Mouse (Mus musculus) lung, embryonic 16.5 days (tissue): Measurements from ENCODE around the gene Olfr316. TPM values are rescaled to one million over a fixed set of nuclear protein-coding genes. Genes with fewer than 3 reads are reported as not detected.
"Not testable (repeated sequence)": the region's sequence is repeated elsewhere in the genome, so short reads cannot be mapped to it uniquely, and the experiment has no call there.

ENCODE experiments used
- ATAC-seq: fragments of 200-750 bp; cut with Nextera tagmentation; 2 replicates; pipeline ENCODE4 v1.8.0; 2017; ENCODE audit warnings: low read depth, mild to moderate bottlenecking, moderate library complexity
- H3K27ac ChIP-seq: fragments of 300-500 bp; sonication (generic); 2 replicates; pipeline ENCODE4 v1.5.1; 2014; ENCODE audit warnings: mild to moderate bottlenecking, control low read depth, low read length
- H3K27me3 ChIP-seq: fragments of 300-500 bp; sonication (generic); 2 replicates; pipeline ENCODE4 v1.6.1; 2014; ENCODE audit warnings: low read depth, low read length, mixed read lengths; ENCODE audit not compliant: control insufficient read depth, insufficient read depth
- H3K36me3 ChIP-seq: fragments of 300-500 bp; sonication (generic); 2 replicates; pipeline ENCODE4 v1.6.1; 2014; ENCODE audit warnings: low read length; ENCODE audit not compliant: control insufficient read depth, insufficient read depth
- H3K4me1 ChIP-seq: fragments of 300-500 bp; sonication (generic); replicated peaks from 2 replicates; pipeline ENCODE4 v1.6.1; 2014; ENCODE audit warnings: low read length, mixed read lengths; ENCODE audit not compliant: control insufficient read depth, insufficient read depth
- H3K4me2 ChIP-seq: fragments of 300-500 bp; sonication (generic); 2 replicates; pipeline ENCODE4 v1.6.1; 2014; ENCODE audit warnings: low read depth, low read length, control low read depth
- H3K4me3 ChIP-seq: fragments of 300-500 bp; sonication (generic); 2 replicates; pipeline ENCODE4 v1.5.1; 2014; ENCODE audit warnings: mild to moderate bottlenecking, low read length, control low read depth
- H3K9ac ChIP-seq: fragments of 300-500 bp; sonication (generic); 2 replicates; pipeline ENCODE4 v1.6.1; 2014; ENCODE audit warnings: low read length, control low read depth
- H3K9me3 ChIP-seq: fragments of 300-500 bp; sonication (generic); 2 replicates; pipeline ENCODE4 v1.6.1; 2016; ENCODE audit warnings: low read length; ENCODE audit not compliant: control insufficient read depth
- WGBS: fragments of 180-500 bp; shearing (Covaris S2); extraction: QIAGEN DNeasy Blood & Tissue Kit; methylation state at CpG from one replicate; pipeline ENCODE4 v1.1.7; 2014; 5-methylcytosine and 5-hydroxymethylcytosine counted together
- polyA plus RNA-seq: library from polyadenylated mRNA; unstranded; fragments of >200 nt; fragmentation: Nextera tagmentation; extraction: Ambion mirVana; gene quantifications from 2 replicates; pipeline ENCODE4 v1.2.1, GENCODE M21; 2015

Gene Olfr316
- polyA plus RNA-seq, result not detected in 2 replicates

DNA sequence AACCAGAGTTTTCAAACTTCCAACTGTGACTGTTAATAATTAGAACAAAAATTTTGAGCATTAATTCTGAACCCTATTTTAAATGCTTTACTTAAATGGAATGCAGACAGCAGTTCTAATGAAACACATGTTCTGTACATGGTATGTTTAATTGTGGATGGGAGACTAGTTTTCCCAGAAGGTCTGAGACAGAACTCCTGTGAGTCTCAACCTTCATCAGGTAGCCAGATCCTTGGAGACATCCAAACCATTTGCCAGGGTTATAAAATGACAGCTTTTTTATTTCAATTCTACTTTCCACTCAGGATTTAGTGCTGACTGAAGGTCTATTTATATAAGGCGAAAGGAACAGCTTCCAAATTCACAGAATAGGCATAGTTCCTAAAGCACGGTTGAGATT is at the start of gene Olfr316:
Gene Olfr316, plus strand, starts transcription at position 301 of the 400 bp plus-strand sequence.
- Histone ChIP-seq H3K4me3 (no peak within 1 kb of the TSS), H3K9me3 (no peaks in the 10 kb centered on the region), H3K4me1 (no peaks in the 10 kb centered on the region), H3K4me2 (no peak within 1 kb of the TSS), H3K27me3 (no peaks in the 10 kb centered on the region), H3K36me3 (no peaks in the 10 kb centered on the region), H3K27ac (no peak within 1 kb of the TSS), H3K9ac (no peak within 1 kb of the TSS)
- ATAC-seq, result no peak
- WGBS, result 76% methylated on average over 2 of the region's 2 CpGs

DNA sequence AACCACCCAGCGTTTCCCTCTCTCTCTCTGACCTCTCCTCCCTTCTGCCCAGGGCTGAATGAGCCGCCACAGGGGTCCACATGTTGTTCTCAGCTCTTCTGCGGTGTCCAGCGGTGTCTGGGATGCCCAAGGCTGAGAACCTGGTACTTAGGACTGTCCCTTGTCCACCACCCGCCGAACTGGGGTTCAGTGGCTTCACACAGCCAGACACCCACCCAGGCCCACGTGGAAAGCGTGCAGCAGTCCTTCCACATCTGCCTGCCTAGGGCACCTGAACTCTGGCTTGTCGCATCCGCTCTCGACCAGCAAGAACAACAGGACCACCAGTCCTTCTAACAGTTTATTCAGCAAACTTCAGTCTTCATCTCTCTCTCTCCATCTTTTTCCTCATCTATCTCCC is 43.4 kb upstream of the Olfr316 start:
- no peak for ATAC-seq
- WGBS, result 66% methylated on average over 11 of the region's 11 CpGs
- H3K4me2 ChIP-seq, result no peak overlapping the region

DNA sequence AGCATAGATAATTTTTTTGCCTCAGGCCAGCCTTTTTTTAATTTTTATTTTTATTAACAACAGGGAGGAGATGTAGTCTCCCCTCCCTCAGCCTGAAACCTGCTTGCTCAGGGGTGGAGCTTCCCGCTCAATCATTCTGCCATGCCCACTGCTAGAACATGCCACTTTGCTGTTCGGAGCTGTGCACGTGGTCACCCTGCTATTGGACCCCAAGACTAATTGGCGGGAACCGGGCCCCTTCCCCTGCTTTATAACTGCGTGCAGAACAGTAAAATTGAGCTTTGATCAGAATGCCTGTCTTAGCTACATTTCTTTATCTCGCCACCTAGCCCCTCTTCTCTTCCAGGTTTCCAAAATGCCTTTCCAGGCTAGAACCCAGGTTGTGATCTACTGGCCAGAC is 34.8 kb upstream of the Olfr316 start:
- not testable (repeated sequence) for H3K36me3 ChIP-seq, H3K27ac ChIP-seq, H3K9me3 ChIP-seq, H3K4me2 ChIP-seq, H3K4me3 ChIP-seq, H3K9ac ChIP-seq, H3K4me1 ChIP-seq, ATAC-seq, H3K27me3 ChIP-seq
- 90% methylated on average over 6 of the region's 7 CpGs for WGBS

More for the DNA sequence above, 43.4 kb upstream of the Olfr316 start:
- H3K4me1 ChIP-seq, result no peaks in the 10 kb centered on the region
- no peaks in the 10 kb centered on the region for H3K36me3 ChIP-seq
- no peak overlapping the region for H3K27ac ChIP-seq
- H3K27me3 ChIP-seq, result no peaks in the 10 kb centered on the region
- no peak overlapping the region for H3K9ac ChIP-seq
- no peak overlapping the region for H3K4me3 ChIP-seq
- no peaks in the 10 kb centered on the region for H3K9me3 ChIP-seq

DNA sequence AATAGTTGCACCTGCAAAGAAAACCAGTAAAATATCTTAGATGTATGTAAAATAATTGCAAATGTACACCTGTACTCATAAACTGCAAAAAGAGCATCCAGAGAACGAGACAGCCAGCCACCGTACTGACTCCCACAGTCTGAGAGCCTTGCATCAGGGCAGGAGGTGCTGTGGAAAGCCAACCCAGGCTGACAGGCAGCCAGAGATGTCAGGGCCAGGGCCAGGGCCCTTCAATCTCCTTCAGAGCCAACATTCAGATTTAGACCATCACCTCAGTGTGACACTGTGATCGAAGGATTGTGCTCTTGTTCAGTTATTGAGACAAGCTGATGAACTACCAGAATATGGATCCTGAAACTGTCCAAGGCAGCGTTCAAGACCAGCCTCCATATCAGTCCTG is 32.8 kb upstream of the Olfr316 start:
- ATAC-seq, result no peak
- 73% methylated on average over 4 of the region's 4 CpGs for WGBS
- Histone ChIP-seq H3K36me3 (no peaks in the 10 kb centered on the region), H3K4me3 (no peak overlapping the region), H3K27me3 (no peaks in the 10 kb centered on the region), H3K27ac (no peak overlapping the region), H3K9ac (no peak overlapping the region), H3K4me1 (no peaks in the 10 kb centered on the region), H3K4me2 (no peak overlapping the region), H3K9me3 (no peaks in the 10 kb centered on the region)

DNA sequence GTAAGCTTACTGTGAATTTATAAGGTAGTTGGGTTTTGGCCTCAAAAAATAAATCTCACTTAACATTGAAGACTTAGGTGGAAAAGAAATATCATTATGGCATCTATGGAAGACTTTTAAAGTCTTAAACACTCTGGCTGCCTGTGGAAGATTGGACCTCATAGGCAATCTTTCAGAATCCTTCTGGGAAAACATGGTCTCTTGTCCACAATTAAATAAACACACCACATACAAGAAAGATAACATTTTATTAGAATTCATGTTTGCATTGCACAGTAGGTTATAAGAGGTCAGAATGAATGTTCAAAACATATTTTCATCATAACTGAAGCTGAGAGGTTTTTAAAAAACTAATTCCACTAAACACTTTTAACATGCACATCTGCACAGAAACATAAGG is 28.6 kb upstream of the Olfr316 start, which contains the start of gene Olfr318:
Gene Olfr318, minus strand, starts transcription at position 101 of the 400 bp plus-strand sequence.
- Histone ChIP-seq H3K27ac (no peak within 1 kb of the TSS), H3K4me1 (no peaks in the 10 kb centered on the region), H3K9ac (no peak within 1 kb of the TSS), H3K36me3 (no peaks in the 10 kb centered on the region), H3K4me3 (no peak within 1 kb of the TSS), H3K9me3 (no peaks in the 10 kb centered on the region), H3K27me3 (no peaks in the 10 kb centered on the region), H3K4me2 (no peak within 1 kb of the TSS)
- ATAC-seq, result no peak

DNA sequence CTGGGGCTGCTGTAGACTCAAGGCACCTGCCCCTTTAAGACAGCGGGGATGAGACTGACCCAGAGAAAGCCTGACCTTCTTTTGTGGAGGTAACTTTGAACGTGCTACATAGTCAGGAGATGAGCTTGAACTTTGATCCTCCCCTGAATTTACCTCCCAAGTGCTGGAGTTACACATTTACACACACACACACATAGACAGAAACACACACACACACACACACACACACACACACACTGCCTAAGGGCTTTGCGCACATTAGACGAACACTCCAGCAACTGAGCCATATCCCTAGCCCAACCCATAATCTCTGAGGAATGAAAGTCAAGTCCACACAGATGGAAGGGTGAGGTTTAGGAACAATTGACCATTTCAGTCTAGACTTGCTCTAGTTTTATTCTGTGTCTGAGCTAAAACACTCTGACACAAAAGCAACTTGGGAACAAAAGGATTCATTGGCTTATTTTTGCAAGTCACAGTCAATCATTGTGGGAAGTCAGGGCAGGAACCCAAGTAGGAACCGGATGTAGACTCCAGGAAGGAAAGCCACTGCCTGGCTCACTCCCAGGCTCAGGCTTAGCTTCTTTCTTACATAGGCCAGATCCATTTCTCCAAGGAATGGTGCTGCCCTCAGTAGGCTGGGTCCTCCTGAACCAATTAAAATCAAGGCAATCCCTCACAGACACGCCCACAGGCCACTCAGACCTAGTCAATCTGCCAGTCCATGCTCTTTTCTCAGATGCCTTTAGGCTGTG is 24.5 kb upstream of the Olfr316 start:
- H3K4me3 ChIP-seq, H3K9ac ChIP-seq, H3K4me2 ChIP-seq, H3K36me3 ChIP-seq, H3K27ac ChIP-seq, H3K4me1 ChIP-seq, ATAC-seq, H3K27me3 ChIP-seq, H3K9me3 ChIP-seq: not testable (repeated sequence)
- 63% methylated on average over 6 of the region's 6 CpGs for WGBS

DNA sequence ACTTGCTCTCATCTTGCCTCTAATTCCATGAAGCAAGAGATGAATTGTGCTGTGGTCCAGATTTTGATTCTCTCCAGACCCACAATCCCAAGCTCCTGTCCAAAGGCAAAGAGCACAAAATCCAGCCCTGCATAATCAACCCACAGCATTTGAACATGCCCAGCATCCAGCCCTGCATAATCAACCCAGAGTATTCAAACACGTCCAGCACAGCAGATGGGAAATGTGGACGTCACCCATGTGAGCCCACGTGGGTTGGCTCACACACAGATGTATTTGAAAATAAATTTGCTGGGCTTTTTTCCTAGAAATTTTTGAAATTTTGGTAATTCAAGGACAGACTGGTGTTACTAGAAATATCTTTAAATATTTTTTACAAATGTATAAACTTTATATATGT is 19.2 kb upstream of the Olfr316 start:
- Histone ChIP-seq H3K4me2 (no peak overlapping the region), H3K27ac (no peak overlapping the region), H3K27me3 (no peaks in the 10 kb centered on the region), H3K4me3 (no peak overlapping the region), H3K9me3 (no peaks in the 10 kb centered on the region), H3K36me3 (no peaks in the 10 kb centered on the region), H3K9ac (no peak overlapping the region), H3K4me1 (no peaks in the 10 kb centered on the region)
- 48% methylated on average over 3 of the region's 3 CpGs for WGBS
- no peak for ATAC-seq

DNA sequence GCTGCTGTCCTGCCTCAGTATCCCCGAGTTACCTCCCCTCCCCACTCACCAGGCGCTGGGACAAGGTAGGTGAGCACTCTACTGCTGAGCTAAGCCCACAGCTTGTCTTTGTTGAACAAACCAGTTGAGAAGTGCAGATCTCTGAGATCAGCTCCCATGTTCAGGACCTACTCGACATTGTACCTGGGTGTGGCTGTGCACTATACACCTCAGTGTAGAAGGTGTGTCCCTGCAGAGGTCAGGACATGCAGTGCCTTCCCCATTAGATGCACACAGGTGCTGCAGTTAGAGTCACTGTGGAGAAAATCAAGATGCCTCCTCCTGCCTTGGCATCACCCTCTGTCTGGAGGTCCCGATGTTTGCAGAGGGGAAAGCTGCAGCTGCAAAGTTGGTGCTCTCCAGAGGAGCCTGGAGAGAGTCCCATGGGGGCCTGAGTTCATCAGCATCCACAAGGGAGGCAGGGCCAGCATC is 13.7 kb upstream of the Olfr316 start, which contains the start of gene Olfr317:
Gene Olfr317, minus strand, starts transcription at position 421 of the 471 bp plus-strand sequence.
- H3K4me3 ChIP-seq, result no peak within 1 kb of the TSS
- H3K4me1 ChIP-seq, result no peaks in the 10 kb centered on the region
- ATAC-seq, result no peak
- no peak within 1 kb of the TSS for H3K27ac ChIP-seq
- H3K36me3 ChIP-seq, result no peaks in the 10 kb centered on the region
- H3K4me2 ChIP-seq, result no peak within 1 kb of the TSS
- no peaks in the 10 kb centered on the region for H3K9me3 ChIP-seq
- H3K9ac ChIP-seq, result no peak within 1 kb of the TSS
- no peaks in the 10 kb centered on the region for H3K27me3 ChIP-seq
- 58% methylated on average over 4 of the region's 4 CpGs for WGBS

DNA sequence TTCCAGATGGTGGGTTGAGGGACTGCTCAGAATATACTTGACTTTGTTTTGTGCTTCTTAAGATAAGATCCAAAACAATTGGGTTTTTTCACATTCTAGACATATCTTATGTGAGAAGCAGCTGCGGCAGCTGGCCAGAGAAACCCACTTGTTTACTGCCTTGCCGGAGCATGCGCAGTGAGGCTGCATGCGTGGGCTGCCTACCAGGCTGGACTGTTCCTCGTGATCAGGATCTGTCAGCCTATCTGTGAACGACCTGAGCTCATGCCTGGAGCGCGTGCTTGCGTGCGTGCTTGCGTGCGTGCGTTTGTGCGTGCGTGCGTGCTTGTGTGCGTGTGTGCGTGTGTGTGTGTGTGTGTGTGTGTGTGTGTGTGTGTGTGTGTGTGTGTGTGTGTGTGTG is 1.4 kb upstream of the Olfr316 start:
- not testable (repeated sequence) for H3K4me1 ChIP-seq, H3K36me3 ChIP-seq, H3K27me3 ChIP-seq, H3K9ac ChIP-seq, H3K27ac ChIP-seq, H3K9me3 ChIP-seq, H3K4me2 ChIP-seq, H3K4me3 ChIP-seq, ATAC-seq
- 74% methylated on average over 18 of the region's 18 CpGs for WGBS
